17 mouse cellular contexts compared by ENCODE assay signal in the genomic region with DNA sequence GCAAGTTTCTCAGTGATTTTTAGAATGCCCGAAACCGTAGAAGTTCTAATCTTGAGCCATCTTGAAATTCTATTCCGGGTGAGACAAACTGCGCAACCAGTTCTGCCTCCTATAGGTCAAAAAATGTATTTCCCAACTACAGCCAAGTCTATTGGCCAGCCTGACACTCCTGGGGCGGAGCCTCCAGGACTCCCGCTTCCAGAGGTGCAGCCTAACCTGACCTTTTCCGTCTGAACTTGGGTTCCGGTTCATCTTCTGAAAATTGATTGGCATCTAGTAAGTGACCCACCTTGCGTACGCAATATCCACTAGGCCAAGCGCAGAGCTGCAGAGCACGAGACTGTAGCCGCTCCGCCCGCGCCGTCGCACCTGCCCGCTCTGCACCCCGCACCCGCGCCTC. TPM values are rescaled to one million over a fixed set of nuclear protein-coding genes. Genes with fewer than 3 reads are reported as not detected.
A peak's percentile ranks its signal among the peaks of the same experiment; 100 is the strongest.
DNase-seq lines count a peak whose midpoint lies in the region; ATAC-seq and TF ChIP-seq lines count a peak whose summit lies in the region.
"Had no signal": no experiment of that assay in that cellular context is flagged by ENCODE, and none has a peak within 500 bp of the region (broad histone marks: within the 10 kb centered on the region; RNA-seq: fewer than 3 reads in every experiment).

Gene Prr23a3, plus strand, starts transcription at position 197 of the 400 bp plus-strand sequence.

- no peak for ATAC-seq in heart, embryonic 15.5 days (replicated peaks; ENCODE audit: insufficient number of reproducible peaks, insufficient read depth, low FRiP score, low read depth)
- no peak for ATAC-seq in midbrain, embryonic 16.5 days
- no peak for ATAC-seq in midbrain, postnatal 0 days (ENCODE audit: low FRiP score)
- ATAC-seq in embryonic facial prominence, embryonic 12.5 days (ENCODE audit: insufficient number of reproducible peaks, insufficient read depth, low FRiP score, low TSS enrichment) = no peak
- ATAC-seq: intestine, postnatal 0 days had no signal

- no peaks in the 10 kb centered on the region for H3K9me3 ChIP-seq in heart, embryonic 15.5 days (replicated peaks)
- H3K9me3 ChIP-seq in midbrain, embryonic 16.5 days (replicated peaks; ENCODE audit: control insufficient read depth, low read length, poor library complexity, severe bottlenecking) = no peaks in the 10 kb centered on the region
- no peaks in the 10 kb centered on the region for H3K9me3 ChIP-seq in midbrain, postnatal 0 days (ENCODE audit: low read length)
- no peaks in the 10 kb centered on the region for H3K9me3 ChIP-seq in embryonic facial prominence, embryonic 12.5 days
- H3K9me3 ChIP-seq: stomach, embryonic 15.5 days had no signal

- H3K27me3 ChIP-seq in heart, embryonic 15.5 days = peaks cover 17% of the 10 kb centered on the region
- H3K27me3 ChIP-seq in heart, adult 2 months (ENCODE audit: control insufficient read depth, insufficient read depth, low read length) = peaks cover 3% of the 10 kb centered on the region; the same call in 1 of the 2 replicates
- H3K27me3 ChIP-seq in midbrain, embryonic 16.5 days (ENCODE audit: control insufficient read depth, insufficient read depth, low read depth, low read length) = no peaks in the 10 kb centered on the region
- no peaks in the 10 kb centered on the region for H3K27me3 ChIP-seq in midbrain, postnatal 0 days (ENCODE audit: insufficient read depth, low read length)
- peaks cover 3% of the 10 kb centered on the region; the same call in 1 of the 2 replicates for H3K27me3 ChIP-seq in embryonic facial prominence, embryonic 12.5 days
- H3K27me3 ChIP-seq: stomach, embryonic 15.5 days had no signal

- intact Hi-C loops in heart, adult 2 months (cut with DNase I) = no loop called here

- 38% methylated on average over 22 of the region's 22 CpGs for WGBS in heart, embryonic 15.5 days
- 41% methylated on average over 22 of the region's 22 CpGs for WGBS in heart, adult 2 months
- 61% methylated on average over 22 of the region's 22 CpGs for whole genome bisulfite sequencing in midbrain, embryonic 16.5 days
- WGBS in midbrain, postnatal 0 days = 58% methylated on average over 22 of the region's 22 CpGs
- 42% methylated on average over 22 of the region's 22 CpGs for WGBS in embryonic facial prominence, embryonic 12.5 days

- H3K27ac ChIP-seq in heart, embryonic 15.5 days = no peak within 1 kb of the TSS
- H3K27ac ChIP-seq in heart, adult 2 months = no peak within 1 kb of the TSS
- no peak within 1 kb of the TSS for H3K27ac ChIP-seq in midbrain, embryonic 16.5 days (ENCODE audit: low read length)
- H3K27ac ChIP-seq in midbrain, postnatal 0 days (ENCODE audit: low read depth, low read length) = no peak within 1 kb of the TSS
- H3K27ac ChIP-seq in embryonic facial prominence, embryonic 12.5 days = no peak within 1 kb of the TSS
- H3K27ac ChIP-seq: liver, embryonic 14.5 days; stomach, embryonic 15.5 days had no signal

- DNase-seq in heart, adult 2 months = no peak
- no peak for DNase-seq in midbrain, postnatal 0 days (ENCODE audit: low spot score)
- peak; percentile 80 for DNase-seq in testis, postnatal 14 days (ENCODE audit: low spot score)
- DNase-seq in layer of hippocampus, adult 11-12 months (ENCODE audit: low spot score) = no peak
- DNase-seq in retina, embryonic 14.5 days (ENCODE audit: low spot score) = no peak
- DNase-seq: adrenal gland, postnatal 25 days; cerebellum, postnatal 25 days; lung, postnatal 36 days had no signal

- H3K79me2 ChIP-seq in heart, adult 2 months (replicated peaks; ENCODE audit: control insufficient read depth, insufficient read depth, low read length) = no peaks in the 10 kb centered on the region

- H3K4me1 ChIP-seq in heart, embryonic 15.5 days (replicated peaks) = no peaks in the 10 kb centered on the region
- H3K4me1 ChIP-seq in heart, adult 2 months (ENCODE audit: control insufficient read depth, insufficient read depth, low read length) = no peaks in the 10 kb centered on the region
- H3K4me1 ChIP-seq in midbrain, embryonic 16.5 days (ENCODE audit: control insufficient read depth, insufficient read depth, low read length) = no peaks in the 10 kb centered on the region
- H3K4me1 ChIP-seq in midbrain, postnatal 0 days (ENCODE audit: insufficient read depth, low read length) = no peaks in the 10 kb centered on the region
- H3K4me1 ChIP-seq in embryonic facial prominence, embryonic 12.5 days = no peaks in the 10 kb centered on the region
- H3K4me1 ChIP-seq: stomach, embryonic 15.5 days had no signal

- no peak for TF ChIP-seq CTCF in heart, adult 2 months (IDR thresholded peaks at IDR 0.05)
- no peak for TF ChIP-seq CTCF in midbrain, postnatal 0 days (IDR thresholded peaks at IDR 0.05)

- no peak for TF ChIP-seq POLR2A in heart, adult 2 months (IDR thresholded peaks at IDR 0.05; ENCODE audit: insufficient read depth, low read depth, low read length)

- H3K4me3 ChIP-seq in heart, embryonic 15.5 days = 0 out of 2 replicates have a peak within 1 kb of the TSS, but pooled peaks have one; percentile 13
- H3K4me3 ChIP-seq in heart, adult 2 months = no peak within 1 kb of the TSS
- H3K4me3 ChIP-seq in midbrain, embryonic 16.5 days (ENCODE audit: low read depth, low read length) = no peak within 1 kb of the TSS
- H3K4me3 ChIP-seq in midbrain, postnatal 0 days (ENCODE audit: low read depth, low read length) = no peak within 1 kb of the TSS
- H3K4me3 ChIP-seq in embryonic facial prominence, embryonic 12.5 days = no peak within 1 kb of the TSS
- H3K4me3 ChIP-seq: stomach, embryonic 15.5 days had no signal

- peak within 1 kb of the TSS; percentile 33 for H3K4me2 ChIP-seq in heart, embryonic 15.5 days
- 0 out of 2 replicates have a peak within 1 kb of the TSS, but pooled peaks have one; percentile 6 for H3K4me2 ChIP-seq in midbrain, embryonic 16.5 days (ENCODE audit: low read length)
- H3K4me2 ChIP-seq in midbrain, postnatal 0 days (ENCODE audit: low read depth, low read length, poor library complexity, severe bottlenecking) = no peak within 1 kb of the TSS
- 0 out of 2 replicates have a peak within 1 kb of the TSS, but pooled peaks have one; percentile 21 for H3K4me2 ChIP-seq in embryonic facial prominence, embryonic 12.5 days (replicated peaks)
- H3K4me2 ChIP-seq: stomach, embryonic 15.5 days had no signal

- no peak within 1 kb of the TSS for H3K9ac ChIP-seq in heart, embryonic 15.5 days
- no peak within 1 kb of the TSS for H3K9ac ChIP-seq in heart, adult 2 months (ENCODE audit: low read depth, low read length)
- no peak within 1 kb of the TSS for H3K9ac ChIP-seq in midbrain, embryonic 16.5 days (ENCODE audit: low read depth, low read length)
- H3K9ac ChIP-seq in midbrain, postnatal 0 days (replicated peaks; ENCODE audit: low read length, poor library complexity, severe bottlenecking) = no peak within 1 kb of the TSS
- no peak within 1 kb of the TSS for H3K9ac ChIP-seq in embryonic facial prominence, embryonic 12.5 days
- H3K9ac ChIP-seq: liver, embryonic 14.5 days; stomach, embryonic 15.5 days had no signal

- TF ChIP-seq EP300 in heart, adult 2 months (IDR thresholded peaks at IDR 0.05; ENCODE audit: insufficient read depth, low read depth, low read length) = no peak

- no peaks in the 10 kb centered on the region for H3K36me3 ChIP-seq in heart, embryonic 15.5 days
- no peaks in the 10 kb centered on the region for H3K36me3 ChIP-seq in heart, adult 2 months (ENCODE audit: control insufficient read depth, insufficient read depth, low read length)
- no peaks in the 10 kb centered on the region for H3K36me3 ChIP-seq in midbrain, embryonic 16.5 days (ENCODE audit: control insufficient read depth, insufficient read depth, low read length)
- H3K36me3 ChIP-seq in midbrain, postnatal 0 days (ENCODE audit: insufficient read depth, low read length) = no peaks in the 10 kb centered on the region
- H3K36me3 ChIP-seq in embryonic facial prominence, embryonic 12.5 days = no peaks in the 10 kb centered on the region
- H3K36me3 ChIP-seq: stomach, embryonic 15.5 days had no signal

RNA-seq across cellular contexts. Expression of gene Prr23a3, which starts in this region (rescaled TPM):
- not detected in 2 replicates for polyA plus RNA-seq in heart, embryonic 15.5 days (2015; fragmentation: Nextera tagmentation; extraction: Ambion mirVana)
- not detected for total RNA-seq in heart, adult 2 months (2021)
- not detected in 2 replicates for polyA plus RNA-seq in heart, adult 2 months (2012; rRNA removed)
- not detected in 2 replicates for polyA plus RNA-seq in midbrain, embryonic 16.5 days (2015; fragmentation: Nextera tagmentation; extraction: Ambion mirVana)
- total RNA-seq in midbrain, postnatal 0 days (2014; rRNA removed) = not detected in 2 replicates
- polyA plus RNA-seq in midbrain, postnatal 0 days (2015; fragmentation: Nextera tagmentation; extraction: Ambion mirVana) = not detected in 2 replicates
- 0.24 TPM in 1 of 2 replicates, not detected in the other for polyA plus RNA-seq in embryonic facial prominence, embryonic 12.5 days (2016; fragmentation: Nextera tagmentation; extraction: Ambion mirVana)
- total RNA-seq: adrenal gland, postnatal 25 days; left cerebral cortex, postnatal 10 days had no signal
- polyA plus RNA-seq: gonadal fat pad, adult 2 months; intestine, postnatal 0 days; large intestine, adult 2 months; liver, embryonic 14.5 days had no signal
